Mouse (Mus musculus): Measurements from ENCODE around the gene Proser2.

Proser2 gene

DNA sequence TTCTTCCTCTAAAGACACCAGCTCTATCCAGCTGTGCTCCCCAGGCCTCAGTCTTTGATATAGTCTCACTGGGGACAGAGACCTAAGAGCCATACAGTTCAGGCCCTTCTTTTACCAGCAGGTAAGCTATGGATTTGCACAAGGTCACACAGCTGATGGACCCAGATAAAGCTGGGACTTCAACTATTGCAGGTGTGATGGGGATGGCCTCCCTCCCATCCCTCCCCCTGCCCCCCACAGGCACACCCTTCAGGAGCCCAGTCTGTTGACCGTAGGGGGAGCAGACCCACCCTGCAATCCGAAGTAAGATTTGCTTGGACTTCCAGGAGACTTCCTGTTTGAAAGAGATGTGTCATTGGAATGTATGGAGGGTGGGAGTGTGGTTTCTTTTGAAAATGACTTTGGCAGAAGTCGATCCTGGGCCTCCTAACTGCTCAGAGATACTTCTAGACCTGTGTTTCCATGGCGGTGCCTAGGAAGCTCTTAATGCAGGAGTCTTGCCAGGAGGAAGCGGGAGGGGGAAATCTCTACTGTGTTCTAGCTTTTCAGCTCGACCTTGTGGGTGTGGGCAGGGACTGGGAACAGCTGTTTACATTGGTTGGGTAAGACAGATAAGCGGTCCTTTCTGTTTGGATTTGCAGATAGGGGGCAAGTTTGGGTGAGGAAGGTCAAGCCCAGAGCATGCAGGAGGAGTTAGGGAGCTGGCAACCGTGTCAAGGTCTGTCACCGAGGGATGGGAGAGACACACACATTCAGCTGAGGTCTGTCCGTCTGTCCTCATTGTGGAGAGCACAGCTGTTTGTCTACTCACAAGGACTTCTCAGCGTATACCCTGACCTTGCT, 58.2 kb downstream of the Proser2 start:
- DNase-seq: peak; percentile 92

DNA sequence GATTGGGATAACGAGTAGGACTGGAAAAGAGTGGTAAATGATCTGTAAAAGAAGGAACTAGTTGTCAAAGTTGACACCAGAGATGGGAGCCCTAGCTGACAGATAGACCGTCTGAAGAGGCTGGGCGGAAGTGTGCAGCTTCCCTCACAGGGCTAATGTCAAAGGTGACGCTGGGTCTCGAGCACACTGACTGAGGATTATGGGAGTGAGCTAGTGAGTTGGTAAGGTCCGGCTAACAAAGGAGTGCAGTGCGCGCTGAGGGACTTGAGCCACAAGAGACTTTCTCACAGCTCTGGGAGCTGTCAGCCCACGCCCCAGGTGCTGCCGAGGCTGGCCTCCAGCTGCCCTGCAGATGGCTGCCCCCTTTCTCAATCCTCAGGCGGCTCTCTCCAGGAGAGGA, 59.1 kb downstream of the Proser2 start:
- peak; percentile 43 for DNase-seq

DNA sequence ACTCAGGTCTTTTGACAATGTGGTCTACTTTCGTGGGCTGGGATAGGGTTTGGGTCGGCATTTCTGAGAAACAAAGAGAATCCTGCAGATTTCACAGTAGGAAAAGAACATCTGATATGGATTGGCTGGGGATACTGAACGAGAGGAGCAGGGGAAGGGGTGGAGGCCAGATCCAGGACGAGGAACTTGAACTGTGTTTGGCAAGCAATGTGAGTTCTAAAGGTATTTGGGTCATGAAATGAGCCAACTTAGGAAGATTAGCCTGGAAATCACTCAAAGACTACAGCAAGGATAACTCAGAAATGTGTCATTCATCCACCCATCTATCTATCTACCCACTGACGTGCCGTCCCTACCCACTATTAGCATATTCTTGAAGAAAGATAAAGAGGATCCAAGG, 62.7 kb downstream of the Proser2 start:
- no peak for DNase-seq

DNA sequence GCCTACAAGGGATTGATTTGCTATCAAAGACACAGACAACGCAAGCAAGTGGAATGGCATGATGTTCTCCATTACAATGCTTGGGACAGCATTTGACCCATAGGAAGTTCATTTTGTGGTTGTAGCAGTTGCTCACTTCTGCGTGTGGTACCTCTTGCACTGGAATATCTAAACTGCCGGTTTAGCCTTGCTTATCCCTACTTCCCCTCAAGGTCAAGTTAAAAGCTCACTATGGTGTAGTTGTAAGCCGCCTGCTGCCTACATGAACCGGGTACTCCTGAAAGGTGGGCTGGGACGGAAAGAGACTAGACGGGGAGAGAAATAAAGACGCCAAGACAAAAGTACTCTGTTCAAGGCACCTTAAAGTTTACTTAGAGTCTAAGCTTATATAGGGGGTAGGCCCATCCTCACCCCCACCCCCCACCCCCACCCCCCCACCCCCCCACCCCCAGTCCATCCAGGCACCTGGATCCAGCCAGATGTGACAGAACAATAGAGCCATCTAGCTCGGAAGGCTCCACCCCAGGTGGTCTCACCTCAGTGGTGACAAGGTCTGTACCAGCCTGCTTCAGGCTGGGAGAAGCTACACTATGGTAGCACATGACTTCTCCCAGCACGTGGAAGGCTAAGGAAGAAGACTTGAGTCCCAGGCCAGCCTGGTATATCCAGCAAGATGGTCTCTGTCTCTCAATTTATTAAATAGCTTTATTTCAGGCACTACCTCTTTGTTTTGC, 69.8 kb downstream of the Proser2 start:
- no peak for DNase-seq

DNA sequence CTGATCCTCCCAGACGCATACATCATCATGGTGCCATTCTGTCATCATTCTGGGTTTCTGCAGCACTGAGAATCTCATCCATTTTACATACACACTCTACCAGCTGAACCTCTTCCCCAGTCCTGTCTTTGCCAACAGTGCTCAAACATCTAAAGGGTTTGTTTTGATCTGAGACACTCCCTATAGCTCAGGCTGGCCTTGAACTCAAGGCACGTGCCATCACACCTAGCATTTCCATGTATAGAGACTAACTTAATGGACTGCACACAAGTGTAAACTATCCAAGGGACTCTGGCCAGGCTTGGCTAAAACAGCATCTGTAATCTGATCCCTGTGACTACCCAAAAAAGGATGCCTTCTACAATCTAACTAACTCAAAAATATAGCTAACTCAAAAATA, 70.7 kb downstream of the Proser2 start:
- peak; percentile 60 for DNase-seq

DNA sequence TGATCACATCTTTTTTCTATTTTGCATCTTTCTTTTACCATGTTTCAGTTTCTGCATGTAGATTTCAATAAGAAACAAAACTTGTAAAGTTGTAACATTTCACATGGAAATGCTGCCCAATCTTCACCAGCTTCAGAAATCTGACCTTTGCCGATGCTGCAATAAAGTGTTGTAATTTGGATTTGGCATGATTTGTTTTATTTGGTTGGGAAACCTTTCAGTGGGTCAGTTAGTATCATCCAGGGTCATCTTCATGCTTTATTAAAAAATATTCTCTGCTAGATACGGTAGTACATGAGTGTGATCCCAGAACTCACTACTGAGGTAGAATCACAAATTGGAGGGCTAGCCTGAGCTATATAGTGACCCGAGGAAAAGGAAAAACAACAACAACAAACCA, 73.5 kb downstream of the Proser2 start:
- no peak for DNase-seq

DNA sequence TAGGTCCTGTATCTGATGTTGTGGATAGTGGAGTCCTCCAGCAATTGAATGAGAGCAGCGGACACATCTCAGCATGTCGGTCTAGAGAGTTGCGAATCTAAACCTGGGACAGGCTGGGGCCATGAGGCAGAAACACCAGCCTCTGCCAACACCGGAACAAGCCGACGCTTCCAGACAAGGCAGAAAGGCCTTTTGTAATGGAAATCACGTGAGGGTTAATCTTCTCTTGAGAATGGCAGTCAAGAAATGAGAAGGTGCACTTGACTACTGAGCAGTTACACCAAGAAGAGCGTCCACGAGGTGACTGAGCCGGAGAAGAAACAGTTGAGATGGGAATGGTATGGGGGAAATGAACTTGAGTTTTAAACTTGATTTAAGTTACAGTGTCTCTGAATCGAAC, 74.5 kb downstream of the Proser2 start:
- no peak for DNase-seq

DNA sequence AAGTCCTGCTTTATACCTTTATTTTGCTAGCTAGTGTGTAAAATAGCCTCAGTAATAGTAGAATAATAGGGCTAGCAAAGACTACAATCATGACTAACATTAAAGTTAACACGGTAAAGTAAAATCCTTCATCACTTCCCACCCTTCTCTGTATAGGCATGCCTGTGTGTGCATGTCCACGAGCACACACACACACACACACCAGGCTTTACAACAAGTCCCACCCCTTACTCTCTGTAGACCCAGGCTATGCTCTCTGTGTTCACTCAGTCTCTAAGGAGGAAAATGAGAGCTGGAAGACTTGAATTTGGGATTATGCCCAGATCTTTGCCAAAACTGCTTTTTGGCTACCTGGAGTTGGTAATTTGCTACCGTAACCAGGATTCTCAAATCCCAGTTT, 81.0 kb downstream of the Proser2 start:
- DNase-seq: no peak

DNA sequence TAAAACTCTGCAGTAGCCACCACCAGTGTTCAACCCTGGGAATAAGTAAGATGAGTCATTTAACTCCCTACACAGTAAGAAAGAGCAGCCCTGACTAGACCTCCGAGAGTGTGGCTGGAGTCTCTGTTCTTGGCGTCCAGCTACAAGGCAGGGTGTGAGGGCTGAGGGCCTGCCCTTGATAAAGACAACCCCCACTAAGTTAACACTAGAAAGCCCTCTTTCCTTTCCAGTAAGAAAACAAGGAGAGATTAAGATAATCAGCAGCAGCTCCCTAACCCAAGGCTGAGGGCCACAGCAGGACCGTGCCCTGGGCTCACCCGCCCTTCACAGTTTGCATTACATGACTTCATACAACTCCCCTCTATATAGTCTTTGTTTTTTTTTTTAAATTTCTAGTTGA, 81.4 kb downstream of the Proser2 start:
- DNase-seq: peak; percentile 42
